Mouse (Mus musculus) left cerebral cortex, postnatal 25 days (tissue): ENCODE results near the gene Pip4k2c. TPM values are rescaled to one million over a fixed set of nuclear protein-coding genes. Genes with fewer than 3 reads are reported as not detected.

Experiments used
- DNase-seq, 2 experiments: peaks; one replicate each; pipeline ENCODE4 v3.0.0; 2022; ENCODE audit warnings: low spot score in 2 of 2, mixed read lengths in 1 of 2
- intact Hi-C: fragments of 180-260 bp; cut with DNase I; formaldehyde crosslinking; loops from one replicate; pipeline ENCODE4 v1.15.1; 2025
- total RNA-seq, 2 experiments: library from RNA; stranded (reverse); gene quantifications; 2 replicates each; pipeline ENCODE4 v1.2.3; 2021

Gene Pip4k2c
- total RNA-seq, 2 experiments from 2014 or later: 95.2 to 95.6 TPM

- no peak for DNase-seq
- intact Hi-C loops: no loop called here
Observed at GRCm38 (mm10) chr10:127191191-127192056, 20.0 kb downstream of the Pip4k2c start.

DNA sequence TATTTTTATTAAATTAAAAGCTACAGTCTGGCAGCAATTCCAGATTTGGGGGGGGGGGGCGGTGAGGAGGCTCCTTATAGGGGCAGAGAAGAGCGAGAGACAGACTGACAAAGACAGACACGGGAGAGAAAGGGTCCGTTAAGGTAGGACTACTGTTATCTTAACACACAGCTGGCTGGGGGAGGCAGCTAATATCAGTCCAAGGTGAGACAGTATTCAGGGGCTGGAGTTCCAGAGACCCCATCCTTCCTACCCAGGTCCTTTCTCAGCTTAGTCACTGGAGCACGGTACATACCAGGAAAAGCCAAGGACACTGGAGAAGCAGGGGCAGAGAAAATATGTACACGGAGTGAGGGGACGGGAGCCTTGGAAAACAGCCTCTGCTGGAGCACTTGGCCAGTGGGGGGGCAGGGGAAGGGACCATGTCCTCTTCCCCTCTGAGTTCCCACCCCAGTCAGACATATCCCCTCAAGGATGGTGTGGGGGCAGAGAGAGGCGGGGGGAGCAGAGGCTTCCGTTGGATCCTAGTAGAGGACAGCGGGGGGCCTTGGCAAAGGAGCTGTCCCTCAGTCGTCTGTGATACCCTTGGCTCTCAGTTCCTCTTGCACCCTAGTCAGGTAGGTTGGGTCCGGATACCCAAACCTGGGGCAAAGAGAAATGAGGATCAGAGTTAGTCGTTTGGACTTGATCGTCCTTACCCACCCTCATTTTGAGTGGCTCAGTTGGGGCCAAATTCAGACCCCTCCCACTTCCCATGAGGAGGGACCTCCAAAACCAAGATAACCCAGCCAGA is 20.8 kb downstream of the Pip4k2c start:
- intact Hi-C loops: no loop called here
- DNase-seq: no peak

- intact Hi-C loops: no loop called here
- no peak for DNase-seq
Observed at GRCm38 (mm10) chr10:127189651-127190381, 21.6 kb downstream of the Pip4k2c start, which contains the start of gene Arhgef25. Gene Arhgef25 (minus strand): TSS chr10:127190083.

GRCm38 (mm10) chr10:127189116-127189650 is 22.2 kb downstream of the Pip4k2c start:
- no peak for DNase-seq
- intact Hi-C loops: no loop called here

GRCm38 (mm10) chr10:127188465-127189115 is 22.8 kb downstream of the Pip4k2c start:
- DNase-seq: peak in 1 of 2 experiments; percentile 67
- intact Hi-C loops: no loop called here

- intact Hi-C loops: no loop called here
- no peak for DNase-seq
Observed at GRCm38 (mm10) chr10:127188079-127188453, 23.3 kb downstream of the Pip4k2c start.

GRCm38 (mm10) chr10:127187371-127188078 is 23.9 kb downstream of the Pip4k2c start:
- peak; percentile 75 to 94 for DNase-seq
- intact Hi-C loops: loop anchor here (1.0 kb wide), 1 partner anchor 23 kb away; no protein-coding TSS in a partner anchor

- DNase-seq: no peak
- intact Hi-C loops: no loop called here
Observed at GRCm38 (mm10) chr10:127186451-127186850, 24.9 kb downstream of the Pip4k2c start.

GRCm38 (mm10) chr10:127185506-127185905 is 25.9 kb downstream of the Pip4k2c start:
- intact Hi-C loops: no loop called here
- no peak for DNase-seq

DNA sequence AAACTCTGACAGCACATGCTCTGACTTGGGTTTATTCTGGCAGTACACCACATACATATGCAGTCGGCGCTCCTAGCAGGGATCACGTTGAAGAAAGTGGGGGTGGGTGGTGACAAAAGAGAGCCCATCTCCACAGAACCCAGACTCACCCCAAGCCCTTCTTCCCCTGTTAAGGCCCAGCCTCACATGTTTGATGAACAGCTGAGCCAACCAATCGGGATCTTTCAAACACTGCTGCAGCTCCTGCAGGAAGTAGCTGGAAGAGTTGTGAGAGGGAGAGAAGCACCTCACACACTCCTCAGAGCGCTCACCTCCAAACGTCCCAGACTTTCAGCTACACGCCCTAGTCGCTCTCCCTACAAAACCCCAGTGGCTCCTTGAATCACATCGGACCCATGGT is 26.3 kb downstream of the Pip4k2c start:
- intact Hi-C loops: no loop called here
- no peak for DNase-seq

DNA sequence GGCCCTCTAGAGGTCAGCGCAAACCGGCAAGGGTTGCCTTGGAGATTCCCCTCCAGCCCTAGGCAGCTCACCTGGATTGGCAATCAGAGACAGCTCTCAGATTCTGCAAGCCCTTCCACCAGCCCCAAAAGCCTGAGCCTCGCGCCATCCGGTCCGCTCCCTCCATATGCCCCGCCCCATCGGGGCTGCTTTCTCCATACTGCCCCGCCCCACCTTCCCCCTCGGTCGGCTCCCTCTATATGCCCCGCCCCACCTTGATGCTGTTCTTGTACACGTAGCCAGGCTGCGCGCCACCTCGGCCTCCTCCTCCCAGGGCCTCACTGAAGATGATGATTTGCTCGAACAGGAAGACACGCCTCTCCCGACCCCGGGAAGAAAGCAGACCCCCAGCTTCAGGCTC is 27.6 kb downstream of the Pip4k2c start:
- DNase-seq: no peak
- intact Hi-C loops: no loop called here

GRCm38 (mm10) chr10:127182624-127183023 is 28.8 kb downstream of the Pip4k2c start:
- no peak for DNase-seq
- intact Hi-C loops: no loop called here

GRCm38 (mm10) chr10:127181566-127181965 is 29.8 kb downstream of the Pip4k2c start:
- intact Hi-C loops: no loop called here
- no peak for DNase-seq

GRCm38 (mm10) chr10:127180695-127181047 is 30.7 kb downstream of the Pip4k2c start:
- intact Hi-C loops: no loop called here
- DNase-seq: no peak

- intact Hi-C loops: no loop called here
- peak; percentile 67 to 72 for DNase-seq
Observed at GRCm38 (mm10) chr10:127179871-127180694, 31.3 kb downstream of the Pip4k2c start, which contains the start of gene Slc26a10. Gene Slc26a10 (minus strand): TSS chr10:127180645.

- intact Hi-C loops: no loop called here
- no peak for DNase-seq
Observed at GRCm38 (mm10) chr10:127178286-127179027, 32.9 kb downstream of the Pip4k2c start.

DNA sequence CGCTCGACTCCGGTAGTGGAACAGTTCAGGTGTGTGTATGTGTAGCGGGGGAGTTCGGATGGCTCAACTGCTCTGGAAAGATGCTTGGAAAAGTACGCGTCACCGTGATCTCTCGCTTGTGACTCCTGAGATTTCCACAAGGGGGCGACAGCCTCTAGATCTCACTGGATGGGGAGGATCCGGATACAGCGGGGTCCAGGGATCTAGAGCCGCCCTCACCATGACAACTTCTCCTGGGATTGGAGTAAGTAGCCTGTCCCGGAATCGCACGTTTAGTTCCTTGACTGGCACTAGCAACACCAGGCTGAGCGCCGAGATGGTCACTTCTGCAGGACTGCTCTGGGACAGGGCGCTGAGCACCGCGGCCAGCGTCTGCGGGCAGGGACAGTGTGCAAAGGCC is 33.7 kb downstream of the Pip4k2c start:
- peak; percentile 75 to 82 for DNase-seq
- intact Hi-C loops: loop anchor here (2.0 kb wide), 1 partner anchor 51 kb away; no protein-coding TSS in a partner anchor
